Mouse (Mus musculus) intestine, postnatal 0 days (tissue): Measurements from ENCODE around the gene Ddo. TPM values are rescaled to one million over a fixed set of nuclear protein-coding genes. Genes with fewer than 3 reads are reported as not detected.
A peak's percentile ranks its signal among the peaks of the same experiment; 100 is the strongest.

Experiments
- ATAC-seq: fragments of 200-750 bp; cut with Nextera tagmentation; 2 replicates; pipeline ENCODE4 v1.8.0; 2017; ENCODE audit warnings: mild to moderate bottlenecking, moderate TSS enrichment, moderate library complexity
- H3K27ac ChIP-seq: fragments of 300-500 bp; sonication (generic); 2 replicates; pipeline ENCODE4 v1.5.1; 2014; ENCODE audit warnings: mild to moderate bottlenecking, low read depth, low read length, moderate library complexity
- H3K27me3 ChIP-seq: fragments of 300-500 bp; sonication (generic); replicated peaks from 2 replicates; pipeline ENCODE4 v1.6.1; 2014; ENCODE audit warnings: low read length, mixed read lengths; ENCODE audit not compliant: control insufficient read depth, insufficient read depth
- H3K36me3 ChIP-seq: fragments of 300-500 bp; sonication (generic); 2 replicates; pipeline ENCODE4 v1.6.1; 2014; ENCODE audit warnings: mild to moderate bottlenecking, moderate library complexity; ENCODE audit not compliant: control insufficient read depth, insufficient read depth
- H3K4me1 ChIP-seq: fragments of 300-500 bp; sonication (generic); replicated peaks from 2 replicates; pipeline ENCODE4 v1.6.1; 2014; ENCODE audit warnings: antibody characterized with exemption, low read length, mixed read lengths; ENCODE audit not compliant: control insufficient read depth, insufficient read depth
- H3K4me2 ChIP-seq: fragments of 300-500 bp; sonication (generic); replicated peaks from 2 replicates; pipeline ENCODE4 v1.6.1; 2014; ENCODE audit warnings: low read depth, mild to moderate bottlenecking, moderate library complexity
- H3K4me3 ChIP-seq: fragments of 300-500 bp; sonication (generic); 2 replicates; pipeline ENCODE4 v1.5.1; 2014; ENCODE audit warnings: low read depth, low read length
- H3K9ac ChIP-seq: fragments of 300-500 bp; sonication (generic); 2 replicates; pipeline ENCODE4 v1.6.1; 2014; ENCODE audit warnings: mild to moderate bottlenecking, low read depth, low read length
- H3K9me3 ChIP-seq: fragments of 300-500 bp; sonication (generic); 2 replicates; pipeline ENCODE4 v1.6.1; 2016; ENCODE audit warnings: mixed run types; ENCODE audit not compliant: control insufficient read depth
- CTCF ChIP-seq: sonication (generic); IDR thresholded peaks from 2 replicates; pipeline ENCODE4 v1.5.1; 2016; ENCODE audit warnings: low read depth, mild to moderate bottlenecking, control low read depth, antibody characterized with exemption, moderate library complexity
- WGBS: fragments of 180-500 bp; shearing (Covaris S2); extraction: QIAGEN DNeasy Blood & Tissue Kit; methylation state at CpG from one replicate; pipeline ENCODE4 v1.1.7; 2014; 5-methylcytosine and 5-hydroxymethylcytosine counted together
- polyA plus RNA-seq: library from polyadenylated mRNA; unstranded; fragments of >200 nt; fragmentation: Nextera tagmentation; extraction: Ambion mirVana; gene quantifications from 2 replicates; pipeline ENCODE4 v1.2.1, GENCODE M21; 2015

The Ddo gene
- polyA plus RNA-seq, 1 experiment from 2014 or later: 0.76 TPM

GRCm38 (mm10) chr10:40688266-40688665 is 58.5 kb downstream of the Ddo start:
- Histone ChIP-seq H3K9ac (no peak overlapping the region), H3K9me3 (no peaks in the 10 kb centered on the region), H3K4me1 (0 out of 2 replicates have a peak, but pooled peaks cover 3% of the 10 kb centered on the region), H3K27me3 (no peaks in the 10 kb centered on the region), H3K4me3 (no peak overlapping the region), H3K36me3 (no peaks in the 10 kb centered on the region), H3K27ac (no peak overlapping the region), H3K4me2 (no peak overlapping the region)
- TF ChIP-seq CTCF: no peak
- no peak for ATAC-seq
- 86% methylated on average over 6 of the region's 6 CpGs for WGBS

- ATAC-seq: no peak
- no peak overlapping the region for H3K4me3 ChIP-seq
- TF ChIP-seq CTCF: no peak
- no peaks in the 10 kb centered on the region for H3K27me3 ChIP-seq
- no peaks in the 10 kb centered on the region for H3K36me3 ChIP-seq
- 53% methylated on average over 1 of the region's 1 CpGs for WGBS
- no peak overlapping the region for H3K4me2 ChIP-seq
- no peaks in the 10 kb centered on the region for H3K9me3 ChIP-seq
- H3K4me1 ChIP-seq: no peaks in the 10 kb centered on the region
- no peak overlapping the region for H3K9ac ChIP-seq
- H3K27ac ChIP-seq: no peak overlapping the region
These were observed 59.1 kb downstream of the Ddo start for GRCm38 (mm10) chr10:40688873-40689272.

GRCm38 (mm10) chr10:40698652-40699051 is 68.8 kb downstream of the Ddo start:
- no peaks in the 10 kb centered on the region for H3K27me3 ChIP-seq
- H3K27ac ChIP-seq: no peak overlapping the region
- no peaks in the 10 kb centered on the region for H3K9me3 ChIP-seq
- H3K36me3 ChIP-seq: no peaks in the 10 kb centered on the region
- no peak overlapping the region for H3K4me3 ChIP-seq
- ATAC-seq: no peak
- no peaks in the 10 kb centered on the region for H3K4me1 ChIP-seq
- 70% methylated on average over 4 of the region's 4 CpGs for WGBS
- H3K4me2 ChIP-seq: no peak overlapping the region
- H3K9ac ChIP-seq: no peak overlapping the region
- no peak for TF ChIP-seq CTCF

- Histone ChIP-seq H3K27ac (no peak overlapping the region), H3K4me1 (no peaks in the 10 kb centered on the region), H3K27me3 (no peaks in the 10 kb centered on the region), H3K9me3 (no peaks in the 10 kb centered on the region), H3K4me2 (no peak overlapping the region), H3K4me3 (no peak overlapping the region), H3K9ac (no peak overlapping the region), H3K36me3 (no peaks in the 10 kb centered on the region)
- no peak for ATAC-seq
- WGBS: 67% methylated on average over 7 of the region's 7 CpGs
- TF ChIP-seq CTCF: no peak
These were observed 81.3 kb downstream of the Ddo start for GRCm38 (mm10) chr10:40711127-40711526.

GRCm38 (mm10) chr10:40713018-40713608 is 83.3 kb downstream of the Ddo start:
- H3K4me2 ChIP-seq: peak overlapping the region; percentile 44
- ATAC-seq: peak; percentile 38; the same call in 1 of the 2 replicates
- H3K9me3 ChIP-seq: no peaks in the 10 kb centered on the region
- no peak for TF ChIP-seq CTCF
- H3K27ac ChIP-seq: no peak overlapping the region
- no peaks in the 10 kb centered on the region for H3K27me3 ChIP-seq
- H3K4me1 ChIP-seq: no peaks in the 10 kb centered on the region
- WGBS: 24% methylated on average over 9 of the region's 9 CpGs
- H3K4me3 ChIP-seq: no peak overlapping the region; the same call in 1 of the 2 replicates
- no peaks in the 10 kb centered on the region for H3K36me3 ChIP-seq
- no peak overlapping the region for H3K9ac ChIP-seq

GRCm38 (mm10) chr10:40713829-40714228 is 84.0 kb downstream of the Ddo start:
- H3K27me3 ChIP-seq: no peaks in the 10 kb centered on the region
- TF ChIP-seq CTCF: no peak
- no peak overlapping the region for H3K27ac ChIP-seq
- no peak for ATAC-seq
- no peak overlapping the region for H3K4me3 ChIP-seq
- H3K4me2 ChIP-seq: peak overlapping the region; percentile 44
- 53% methylated on average over 9 of the region's 9 CpGs for whole genome bisulfite sequencing
- no peak overlapping the region for H3K9ac ChIP-seq
- H3K4me1 ChIP-seq: no peaks in the 10 kb centered on the region
- H3K9me3 ChIP-seq: no peaks in the 10 kb centered on the region
- H3K36me3 ChIP-seq: no peaks in the 10 kb centered on the region
